Mouse (Mus musculus): ENCODE data around the gene Lgr6.
A peak's percentile ranks its signal among the peaks of the same experiment; 100 is the strongest.

Lgr6 gene

GRCm38 (mm10) chr1:135105124-135105523 is at the start of gene Lgr6:
Lgr6 (minus strand) TSS chr1:135105276.
- no peak for DNase-seq

GRCm38 (mm10) chr1:135154411-135154959 is 49.4 kb upstream of the Lgr6 start:
- peak; percentile 84 to 88 for DNase-seq

- no peak for DNase-seq
Observed at GRCm38 (mm10) chr1:135154011-135154410, 48.9 kb upstream of the Lgr6 start.

GRCm38 (mm10) chr1:135148996-135149395 is 43.9 kb upstream of the Lgr6 start:
- peak in 1 of 2 experiments; percentile 44 for DNase-seq

GRCm38 (mm10) chr1:135148476-135148875 is 43.4 kb upstream of the Lgr6 start:
- no peak for DNase-seq

GRCm38 (mm10) chr1:135147702-135148058 is 42.6 kb upstream of the Lgr6 start:
- DNase-seq = no peak

- peak; percentile 82 to 86 for DNase-seq
Observed at GRCm38 (mm10) chr1:135146946-135147701, 42.0 kb upstream of the Lgr6 start.

- DNase-seq = peak; percentile 91 to 94
Observed at GRCm38 (mm10) chr1:135146077-135146945, 41.2 kb upstream of the Lgr6 start, which contains the start of gene Arl8a. Arl8a (plus strand) TSS chr1:135146824.

- no peak for DNase-seq
Observed at GRCm38 (mm10) chr1:135143940-135144339, 38.9 kb upstream of the Lgr6 start.

GRCm38 (mm10) chr1:135142452-135142851 is 37.4 kb upstream of the Lgr6 start:
- no peak for DNase-seq

- DNase-seq = no peak
Observed at GRCm38 (mm10) chr1:135139906-135140305, 34.8 kb upstream of the Lgr6 start.

GRCm38 (mm10) chr1:135136500-135136899 is 31.4 kb upstream of the Lgr6 start:
- peak; percentile 85 to 86 for DNase-seq

GRCm38 (mm10) chr1:135135111-135135787 is 30.2 kb upstream of the Lgr6 start:
- no peak for DNase-seq

GRCm38 (mm10) chr1:135133678-135134435 is 28.8 kb upstream of the Lgr6 start:
- DNase-seq = no peak

GRCm38 (mm10) chr1:135132893-135133369 is 27.9 kb upstream of the Lgr6 start:
- no peak for DNase-seq

GRCm38 (mm10) chr1:135132473-135132872 is 27.4 kb upstream of the Lgr6 start, which contains the start of gene Ptpn7:
Ptpn7 (plus strand) TSS chr1:135132700.
- peak; percentile 66 to 83 for DNase-seq

- DNase-seq = peak in 1 of 2 experiments; percentile 11
Observed at GRCm38 (mm10) chr1:135131560-135131959, 26.5 kb upstream of the Lgr6 start.

GRCm38 (mm10) chr1:135131034-135131433 is 26.0 kb upstream of the Lgr6 start:
- DNase-seq = no peak

GRCm38 (mm10) chr1:135130376-135131018 is 25.4 kb upstream of the Lgr6 start:
- DNase-seq = no peak

GRCm38 (mm10) chr1:135129543-135130183 is 24.6 kb upstream of the Lgr6 start:
- DNase-seq = no peak

GRCm38 (mm10) chr1:135128986-135129385 is 23.9 kb upstream of the Lgr6 start:
- DNase-seq = no peak

All from cerebellum, postnatal 14 days (tissue).